Mouse (Mus musculus) forelimb bud, embryonic 11.5 days (tissue): ENCODE results near the gene Fyco1.

Source experiments
- DNase-seq: peaks from one replicate; pipeline ENCODE4 v3.0.0-alpha.2; 2012; ENCODE audit warnings: low read depth, low spot score

Fyco1 gene

DNA sequence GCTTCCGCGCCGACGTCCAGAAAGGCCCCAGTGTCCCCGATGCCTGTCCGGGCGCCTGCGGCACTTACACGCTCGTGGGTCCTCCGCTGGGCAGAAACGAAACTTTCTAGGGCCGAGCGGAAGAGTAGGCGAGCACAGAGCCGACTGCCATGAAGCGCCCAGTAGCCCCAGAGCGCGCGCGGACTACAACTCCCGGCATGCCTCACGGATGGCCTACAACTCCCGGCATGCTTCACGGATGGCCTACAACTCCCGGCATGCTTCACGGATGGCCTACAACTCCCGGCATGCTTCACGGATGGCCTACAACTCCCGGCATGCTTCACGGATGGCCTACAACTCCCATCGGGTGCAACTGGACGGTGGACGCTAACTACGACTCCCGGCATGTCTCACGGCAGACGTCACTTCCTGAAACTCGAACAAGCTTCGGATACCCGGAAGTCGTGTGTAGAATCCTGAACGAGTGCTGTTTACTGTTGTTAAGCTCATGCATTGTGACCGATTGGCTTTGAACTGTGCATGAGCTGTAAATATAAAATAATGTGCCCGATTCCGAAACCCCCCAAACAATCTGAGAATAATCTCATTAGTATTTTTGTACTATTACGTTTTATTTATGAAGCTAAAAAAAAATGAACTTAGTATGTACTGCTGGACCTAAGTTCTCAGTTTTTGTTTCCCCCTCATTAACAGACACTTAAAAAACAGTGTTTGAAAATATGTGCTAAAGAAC is at the start of gene Fyco1:
Fyco1 (minus strand) TSS at position 187 of the 736 bp plus-strand sequence.
- peak; percentile 96 for DNase-seq

DNA sequence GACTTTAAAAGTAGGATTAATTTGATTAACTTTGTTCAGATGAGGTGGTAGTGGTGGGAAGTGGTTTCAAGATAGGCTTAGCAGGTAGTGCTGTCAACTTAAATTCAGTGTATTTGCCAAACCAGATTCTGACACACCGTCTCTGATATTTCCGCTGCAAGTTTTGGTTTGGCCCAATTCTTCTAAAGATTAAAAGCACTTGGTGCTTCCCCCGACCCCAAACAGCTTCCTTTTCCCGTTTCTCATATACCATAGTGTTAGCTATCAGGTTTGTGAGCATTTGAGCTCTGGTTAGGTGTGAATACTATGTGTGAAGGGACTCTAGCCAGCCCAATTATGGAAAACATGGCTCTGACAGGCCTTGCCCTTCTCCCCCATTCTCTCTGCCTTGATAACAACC is 20.4 kb upstream of the Fyco1 start:
- DNase-seq: no peak

DNA sequence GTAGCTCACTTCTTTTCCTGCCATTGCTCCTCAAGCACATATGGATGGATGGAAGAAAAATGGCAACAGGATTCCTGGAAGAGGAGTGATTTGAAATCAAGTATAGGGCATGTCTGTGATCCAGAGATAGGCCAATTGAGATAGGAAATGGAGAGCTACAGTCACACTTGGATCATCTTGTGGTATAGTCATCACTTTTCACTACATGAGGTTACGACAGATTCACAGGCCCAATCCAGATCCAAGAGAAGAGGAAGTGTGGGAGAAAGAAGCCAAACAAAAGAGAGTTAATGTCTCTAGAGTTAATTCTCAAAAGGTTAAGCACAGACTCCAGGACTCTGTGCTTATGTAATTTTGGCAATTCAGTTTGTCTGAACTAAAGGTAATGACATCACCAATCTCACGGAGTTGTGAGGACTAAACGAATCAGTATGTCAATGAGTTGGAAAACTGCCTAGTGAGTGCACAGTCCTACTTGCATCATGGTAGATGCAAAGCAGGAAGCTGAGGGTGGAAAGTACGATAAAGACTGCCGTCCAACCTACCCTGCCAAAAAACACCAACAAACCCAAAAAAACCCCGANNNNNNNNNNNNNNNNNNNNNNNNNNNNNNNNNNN is 17.6 kb upstream of the Fyco1 start:
- DNase-seq: no peak

DNA sequence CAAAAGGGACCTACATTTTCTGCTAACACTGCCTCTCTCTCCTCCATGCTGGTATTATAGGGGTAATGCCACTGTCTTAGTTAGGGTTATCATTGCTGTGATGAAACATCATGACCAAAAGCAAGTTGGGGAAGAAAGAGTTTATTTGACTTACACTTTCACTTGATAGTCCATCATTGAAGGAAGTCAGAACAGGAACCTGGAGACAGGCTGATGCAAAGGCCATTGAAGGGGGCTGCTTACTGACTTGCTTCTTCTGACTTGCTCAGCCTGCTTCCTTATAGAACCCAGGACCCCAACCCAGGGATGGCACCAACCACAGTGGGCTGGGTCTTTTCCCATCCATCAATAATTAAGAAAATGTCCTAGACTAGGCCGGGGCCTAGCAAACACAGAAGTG is 11.9 kb upstream of the Fyco1 start:
- DNase-seq: no peak

DNA sequence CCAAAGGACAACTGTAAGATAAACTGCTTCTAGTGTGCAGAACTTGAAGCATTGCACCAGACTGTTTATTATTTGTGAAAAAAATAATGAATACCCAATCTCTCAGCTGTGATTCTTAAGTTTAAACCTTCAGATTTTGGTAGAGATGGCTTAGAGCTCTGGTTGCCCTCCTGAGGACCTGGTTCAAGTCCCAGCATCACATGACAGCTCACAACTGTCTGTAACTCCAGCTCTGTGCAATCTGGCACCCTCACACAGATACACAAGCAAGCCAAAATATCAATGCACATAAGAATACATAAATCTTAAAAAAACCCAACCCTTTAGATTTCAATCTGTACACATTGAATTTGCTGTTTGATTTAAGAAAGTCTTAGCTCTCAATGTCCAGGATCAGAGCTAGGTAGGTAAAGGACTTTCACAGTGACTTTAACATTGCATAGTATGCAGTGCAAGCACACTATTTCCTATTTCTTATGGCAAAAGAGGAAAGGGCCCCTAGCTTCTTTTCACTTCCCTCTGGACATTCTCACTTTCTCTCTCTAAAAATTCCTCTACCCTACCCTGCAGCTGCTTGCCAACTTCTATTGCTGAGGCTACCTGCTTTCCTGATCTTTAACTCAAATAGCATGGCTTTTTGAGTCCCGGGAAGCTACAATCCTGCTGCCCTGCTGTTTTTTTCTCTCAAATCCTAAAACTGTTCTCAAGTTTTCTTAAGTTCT is 11.4 kb upstream of the Fyco1 start:
- DNase-seq: no peak

- DNase-seq: no peak
These were observed 10.2 kb upstream of the Fyco1 start, which contains the start of gene Xcr1 for GRCm38 (mm10) chr9:123861929-123862328. Xcr1 (minus strand) TSS chr9:123862029.

GRCm38 (mm10) chr9:123856836-123857235 is 5.1 kb upstream of the Fyco1 start:
- DNase-seq: no peak

- DNase-seq: no peak
These were observed 1.0 kb upstream of the Fyco1 start for GRCm38 (mm10) chr9:123852449-123853390.

DNA sequence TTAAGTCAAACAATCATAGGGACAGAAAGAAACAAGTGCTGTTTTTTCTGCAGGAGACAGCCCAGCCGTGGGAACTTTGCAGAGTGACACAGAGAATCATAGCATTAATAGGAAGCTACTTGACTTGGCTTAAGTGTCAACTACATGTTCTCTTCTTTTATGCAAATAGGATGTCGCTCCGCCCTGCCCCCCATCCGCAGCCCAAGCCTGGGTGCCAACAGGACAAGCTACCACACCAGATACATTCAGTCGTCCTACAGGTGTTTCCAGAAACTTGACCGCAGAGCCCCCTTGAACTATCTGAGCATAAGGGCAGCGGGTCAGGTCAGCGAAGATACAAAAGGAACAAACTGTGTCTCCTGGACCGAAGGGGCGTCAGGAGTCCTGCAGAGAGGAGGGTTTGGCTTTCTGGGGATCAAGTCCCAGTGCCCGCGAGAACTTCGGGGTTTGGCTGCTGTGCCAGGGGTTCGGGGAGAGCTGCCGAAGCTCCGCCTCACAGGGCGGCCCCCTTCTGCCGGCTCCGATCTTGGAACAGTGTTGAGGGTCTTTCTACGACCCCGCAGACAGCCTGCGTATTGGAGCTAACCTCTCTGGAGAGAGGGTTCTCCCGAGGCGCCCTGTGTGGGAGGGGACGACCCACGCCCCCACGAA is 512 bp downstream of the Fyco1 start:
- DNase-seq: peak; percentile 67

DNA sequence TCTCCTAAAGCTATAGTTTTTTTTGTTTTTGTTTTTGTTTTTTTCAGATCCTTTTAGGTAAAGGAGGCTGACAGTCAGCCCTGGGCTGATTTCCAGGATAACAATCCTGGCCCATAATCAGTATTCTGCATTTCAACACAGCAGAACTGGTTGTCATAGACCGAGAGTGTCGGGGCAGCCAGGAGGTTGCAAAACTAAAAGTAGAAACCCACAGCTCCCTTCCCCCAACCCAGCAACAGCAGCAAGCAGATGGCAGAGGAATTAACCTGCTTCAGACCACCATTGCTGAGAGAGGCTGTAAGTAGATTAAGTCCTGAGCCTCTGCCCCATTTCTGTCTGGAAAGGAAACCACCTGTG is 1.0 kb downstream of the Fyco1 start:
- DNase-seq: peak; percentile 24

DNA sequence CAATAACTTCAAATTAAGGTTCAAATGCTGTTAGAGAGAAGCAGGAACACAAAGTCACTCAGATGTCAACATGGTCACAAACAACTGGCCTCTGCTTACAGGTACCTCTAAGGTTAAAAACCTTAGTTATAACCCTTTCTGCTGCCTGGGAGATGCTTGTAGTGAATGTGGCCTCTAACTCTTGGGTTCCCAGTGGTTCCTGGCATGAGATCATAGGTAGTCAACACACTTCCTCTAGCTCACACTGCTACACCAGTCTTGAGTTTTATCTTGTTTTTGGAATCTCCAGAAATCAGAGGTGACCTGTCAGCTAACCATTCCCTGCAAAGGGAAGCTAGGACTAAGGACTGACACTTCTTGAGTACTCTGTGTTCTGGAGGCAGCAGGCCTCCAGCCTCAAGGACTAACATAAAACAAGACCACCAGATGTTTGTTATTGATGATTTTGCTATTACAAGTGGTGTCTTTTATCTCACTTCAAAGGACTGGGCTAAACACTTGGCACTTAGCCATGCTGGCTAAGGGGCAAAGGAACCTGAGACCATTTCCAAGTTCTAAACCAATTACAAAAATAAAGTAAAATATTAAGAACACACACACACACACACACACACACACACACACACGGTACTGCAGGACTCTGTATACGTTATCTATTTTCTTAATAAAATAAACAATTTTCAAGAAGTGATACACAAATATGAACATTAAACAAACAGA is 1.6 kb downstream of the Fyco1 start:
- DNase-seq: no peak

DNA sequence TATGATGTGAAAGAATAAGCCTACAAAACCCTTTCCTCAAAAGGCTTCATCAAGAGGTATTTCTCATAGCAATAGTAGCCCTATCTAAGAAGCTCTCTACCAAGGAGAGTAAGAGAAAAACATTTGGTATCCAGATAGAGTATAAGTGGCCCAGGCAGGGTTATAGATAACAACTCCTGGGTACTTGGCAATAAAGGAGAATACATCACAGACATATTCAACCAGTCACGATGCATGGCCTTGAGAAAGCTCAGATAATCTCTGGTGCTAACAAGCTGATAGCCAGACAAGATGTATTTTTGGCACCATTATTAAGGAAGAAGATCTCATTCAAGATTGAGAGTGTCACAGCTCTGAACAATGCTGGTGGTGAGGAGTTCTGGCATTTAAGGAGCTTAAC is 5.2 kb downstream of the Fyco1 start:
- no peak for DNase-seq

DNA sequence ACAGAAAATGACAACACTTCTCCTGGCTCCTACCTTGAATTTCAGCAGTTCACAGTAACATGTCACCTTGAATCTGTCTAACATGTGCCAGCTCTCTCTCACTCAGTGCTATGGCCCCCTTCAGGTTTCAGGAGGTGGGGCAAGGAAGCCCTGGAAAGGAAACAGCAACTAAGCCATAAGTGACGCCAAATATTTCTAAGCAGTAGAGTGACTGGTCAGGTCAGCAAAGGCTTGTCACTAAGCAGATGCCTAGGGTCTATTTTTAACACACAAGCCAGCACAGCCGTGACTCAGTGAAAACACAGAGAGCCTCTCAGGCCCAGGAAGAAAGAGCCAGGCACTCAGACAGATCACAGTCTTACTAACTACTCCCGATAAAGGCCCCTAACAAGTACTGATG is 6.6 kb downstream of the Fyco1 start:
- no peak for DNase-seq

DNA sequence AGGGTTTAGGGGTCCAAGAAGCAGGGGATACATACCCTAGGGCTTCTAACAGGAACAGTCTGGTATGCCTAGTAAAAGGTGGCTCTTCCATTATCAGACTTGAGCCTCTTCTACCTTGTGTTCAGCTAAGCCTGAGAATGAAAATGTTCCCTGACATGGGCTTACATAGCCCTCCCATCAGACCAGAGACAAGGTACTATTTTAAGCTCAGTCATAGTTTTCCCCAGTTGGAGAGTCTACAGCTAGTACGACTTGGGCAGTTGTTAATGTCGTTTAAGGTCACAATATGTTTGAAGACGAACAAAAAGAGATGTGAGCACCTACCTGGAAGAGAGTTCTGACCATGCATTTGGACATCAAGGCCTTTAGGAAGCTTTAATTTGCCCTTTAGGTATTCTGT is 7.2 kb downstream of the Fyco1 start:
- no peak for DNase-seq

DNA sequence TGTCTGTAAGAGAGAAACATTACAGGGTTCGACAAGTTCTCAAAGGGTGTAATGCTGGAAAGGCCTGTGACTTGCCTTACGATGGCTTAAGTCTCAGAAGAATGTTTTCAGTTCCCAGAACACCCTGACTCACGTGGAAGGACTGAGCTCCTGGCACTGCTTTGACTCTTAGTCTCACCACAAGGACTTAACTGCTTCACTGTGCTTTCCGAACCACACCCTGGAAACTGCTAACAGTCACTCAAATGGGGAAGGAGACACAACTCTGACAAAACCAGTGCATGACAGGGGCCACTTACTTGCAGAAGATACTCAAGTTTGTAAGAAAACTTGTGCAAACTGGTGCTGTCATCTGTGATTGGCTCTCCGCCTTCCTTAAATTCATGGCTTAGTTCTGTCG is 11.5 kb downstream of the Fyco1 start:
- no peak for DNase-seq

DNA sequence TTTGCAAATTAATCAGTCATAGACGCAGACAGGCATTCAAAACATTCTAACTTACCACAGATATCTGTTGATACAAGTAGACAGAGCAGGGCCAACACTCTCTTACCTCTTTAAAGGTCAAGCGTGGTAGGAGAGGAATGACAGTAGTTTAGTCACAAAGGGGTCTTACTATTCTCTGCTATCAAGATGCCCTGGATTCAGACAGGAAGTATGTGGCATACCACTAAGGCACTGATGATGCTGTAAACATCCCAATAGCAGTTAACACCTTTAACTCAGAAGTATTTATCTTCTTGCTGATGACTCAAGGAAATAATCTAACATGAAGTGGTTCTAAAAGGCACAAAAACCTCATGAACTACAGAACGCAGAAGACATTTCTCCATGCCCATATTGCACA is 15.8 kb downstream of the Fyco1 start:
- no peak for DNase-seq

- no peak for DNase-seq
These were observed 22.8 kb downstream of the Fyco1 start for GRCm38 (mm10) chr9:123828916-123829315.

DNA sequence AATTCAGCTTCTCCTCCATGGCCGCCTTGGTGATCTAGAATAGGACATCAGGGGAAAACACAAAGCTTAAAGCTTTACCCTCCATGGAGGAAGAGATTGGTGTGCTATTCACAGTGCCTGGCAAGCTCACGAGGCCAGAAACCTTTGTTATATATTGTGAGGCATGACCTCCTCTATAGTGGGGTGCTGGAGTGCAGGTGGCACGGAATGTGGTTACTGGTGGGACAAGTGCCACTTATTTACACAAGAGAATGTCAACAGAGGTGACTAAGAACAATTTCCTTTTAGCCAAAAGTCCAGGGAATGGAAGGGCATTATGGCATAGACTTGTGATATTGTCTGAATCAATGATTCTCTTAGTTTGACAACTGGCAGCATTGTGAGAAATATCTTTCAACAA is 25.1 kb downstream of the Fyco1 start:
- no peak for DNase-seq

GRCm38 (mm10) chr9:123818601-123819000 is 33.1 kb downstream of the Fyco1 start:
- DNase-seq: peak; percentile 1

DNA sequence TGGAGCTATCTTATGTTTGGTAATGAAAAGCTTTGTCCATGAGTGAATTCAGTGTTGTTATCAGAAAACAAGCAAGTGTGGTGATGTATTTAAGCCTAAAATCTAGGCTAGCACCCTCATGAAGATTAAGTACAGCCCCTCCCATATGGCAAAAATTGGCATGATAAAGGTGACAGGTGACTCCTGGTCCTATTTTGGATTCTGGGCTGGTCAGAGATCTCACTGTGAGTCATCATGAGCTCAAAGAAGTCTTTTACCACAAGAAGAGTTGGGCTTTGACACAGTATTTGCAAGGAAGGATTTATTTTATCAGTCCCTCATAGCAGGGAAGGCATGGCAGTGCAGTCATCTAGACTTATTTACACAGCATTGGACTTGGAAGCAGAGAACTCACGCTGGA is 35.7 kb downstream of the Fyco1 start:
- DNase-seq: no peak

DNA sequence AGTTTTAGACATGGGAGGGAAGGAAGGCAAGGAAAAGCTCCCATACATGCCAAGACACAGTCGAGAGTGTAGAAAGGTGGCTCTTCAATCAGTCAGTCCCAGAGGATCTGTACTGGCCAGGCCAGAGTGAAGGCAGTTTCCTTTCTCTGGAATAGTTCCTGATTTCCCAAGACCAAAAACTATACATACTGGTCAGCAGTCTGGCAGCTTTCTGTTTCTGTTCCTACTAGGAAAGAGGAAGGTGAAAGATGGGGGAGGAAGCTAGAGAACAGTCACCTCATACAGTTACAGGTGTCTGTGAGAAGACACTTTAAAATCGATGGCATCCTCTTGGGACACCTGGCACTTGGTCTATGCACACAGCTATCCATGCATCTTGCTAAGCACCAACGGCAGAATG is 36.3 kb downstream of the Fyco1 start:
- DNase-seq: no peak
